Mouse (Mus musculus) liver, adult 2 months (tissue): ENCODE measurements around the gene Nr2f2.

ENCODE experiments used
- CTCF ChIP-seq: fragments of 200-500 bp; IDR thresholded peaks from 2 replicates; pipeline ENCODE4 v1.5.1; 2011; ENCODE audit warnings: low read depth, low read length, control low read depth
- POLR2A ChIP-seq: fragments of 200-500 bp; IDR thresholded peaks from 2 replicates; pipeline ENCODE4 v1.6.1; 2011; ENCODE audit warnings: low read length, control low read depth; ENCODE audit not compliant: insufficient read depth; ENCODE audit errors: extremely low read depth

DNA sequence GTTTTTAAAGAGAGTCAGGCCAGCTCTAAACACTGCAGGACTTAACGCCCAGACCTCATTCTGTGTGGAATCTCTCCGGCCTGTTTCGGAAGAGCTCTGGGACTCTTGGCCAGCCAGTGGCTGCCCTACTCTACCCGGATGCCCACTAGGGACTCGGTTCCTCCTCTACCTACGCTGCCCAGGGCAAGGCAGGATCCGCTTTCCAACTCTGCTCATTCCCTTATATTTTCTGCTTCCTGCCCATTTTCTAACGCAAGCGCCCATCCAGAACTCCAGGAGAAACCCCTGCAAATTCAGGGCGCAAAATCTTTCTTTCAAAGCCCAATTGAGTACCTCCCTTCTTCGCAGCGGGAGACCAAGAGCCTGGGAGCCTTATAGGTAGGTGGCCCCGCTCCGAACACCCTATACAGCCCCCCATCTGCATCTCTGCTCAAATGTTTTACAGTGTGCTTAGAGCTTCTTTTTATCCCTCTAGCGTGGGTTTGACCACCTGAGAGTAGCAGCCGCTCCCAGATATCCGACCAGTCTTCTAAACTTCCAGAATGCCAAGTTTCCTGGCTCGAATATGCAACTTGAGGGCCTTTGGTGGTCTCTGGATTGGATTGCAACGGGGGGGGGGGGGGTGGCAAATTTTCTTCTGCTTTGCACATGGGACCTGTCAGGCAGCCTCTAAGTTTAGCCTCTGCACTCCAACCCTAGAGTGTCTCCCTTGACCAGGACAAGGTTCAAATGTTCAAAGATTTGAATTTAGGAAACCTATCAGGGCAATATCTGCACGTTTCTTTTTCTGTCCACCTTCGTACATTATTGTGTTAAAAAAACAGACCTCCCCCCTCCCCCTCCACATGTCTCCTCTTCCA lies 40.1 kb downstream of the Nr2f2 start:
- TF ChIP-seq CTCF (no peak), POLR2A (no peak)
